Mouse (Mus musculus) embryonic facial prominence, embryonic 10.5 days (tissue): ENCODE results near the gene Adora1. TPM values are rescaled to one million over a fixed set of nuclear protein-coding genes. Genes with fewer than 3 reads are reported as not detected.
A peak's percentile ranks its signal among the peaks of the same experiment; 100 is the strongest.

Experiments used
- DNase-seq: peaks from one replicate; pipeline ENCODE4 v3.0.0-alpha.2; 2017; ENCODE audit warnings: low spot score
- H3K27ac ChIP-seq: fragments of 300-500 bp; sonication (generic); replicated peaks from 2 replicates; pipeline ENCODE4 v1.5.1; 2016; ENCODE audit warnings: mild to moderate bottlenecking
- H3K27me3 ChIP-seq: fragments of 300-500 bp; sonication (generic); replicated peaks from 2 replicates; pipeline ENCODE4 v1.6.1; 2016; ENCODE audit warnings: low read depth, mild to moderate bottlenecking; ENCODE audit not compliant: poor library complexity, severe bottlenecking
- H3K36me3 ChIP-seq: fragments of 300-500 bp; sonication (generic); replicated peaks from 2 replicates; pipeline ENCODE4 v1.6.1; 2016; ENCODE audit warnings: mild to moderate bottlenecking, moderate library complexity
- H3K4me1 ChIP-seq: fragments of 300-500 bp; sonication (generic); 2 replicates; pipeline ENCODE4 v1.6.1; 2016
- H3K4me3 ChIP-seq: fragments of 300-500 bp; sonication (generic); 2 replicates; pipeline ENCODE4 v1.5.1; 2016; ENCODE audit warnings: mild to moderate bottlenecking, moderate library complexity
- H3K9me3 ChIP-seq: fragments of 300-500 bp; sonication (generic); 2 replicates; pipeline ENCODE4 v1.6.1; 2016; ENCODE audit warnings: mild to moderate bottlenecking
- WGBS: fragments of 180-500 bp; shearing (Covaris S2); methylation state at CpG from one replicate; pipeline ENCODE4 v1.1.7; 2016; 5-methylcytosine and 5-hydroxymethylcytosine counted together
- polyA plus RNA-seq: library from polyadenylated mRNA; unstranded; fragments of >200 nt; fragmentation: Nextera tagmentation; extraction: Ambion mirVana; gene quantifications from 2 replicates; pipeline ENCODE4 v1.2.1, GENCODE M21; 2016

The Adora1 gene
- polyA plus RNA-seq, 1 experiment from 2014 or later = 0.65 TPM

DNA sequence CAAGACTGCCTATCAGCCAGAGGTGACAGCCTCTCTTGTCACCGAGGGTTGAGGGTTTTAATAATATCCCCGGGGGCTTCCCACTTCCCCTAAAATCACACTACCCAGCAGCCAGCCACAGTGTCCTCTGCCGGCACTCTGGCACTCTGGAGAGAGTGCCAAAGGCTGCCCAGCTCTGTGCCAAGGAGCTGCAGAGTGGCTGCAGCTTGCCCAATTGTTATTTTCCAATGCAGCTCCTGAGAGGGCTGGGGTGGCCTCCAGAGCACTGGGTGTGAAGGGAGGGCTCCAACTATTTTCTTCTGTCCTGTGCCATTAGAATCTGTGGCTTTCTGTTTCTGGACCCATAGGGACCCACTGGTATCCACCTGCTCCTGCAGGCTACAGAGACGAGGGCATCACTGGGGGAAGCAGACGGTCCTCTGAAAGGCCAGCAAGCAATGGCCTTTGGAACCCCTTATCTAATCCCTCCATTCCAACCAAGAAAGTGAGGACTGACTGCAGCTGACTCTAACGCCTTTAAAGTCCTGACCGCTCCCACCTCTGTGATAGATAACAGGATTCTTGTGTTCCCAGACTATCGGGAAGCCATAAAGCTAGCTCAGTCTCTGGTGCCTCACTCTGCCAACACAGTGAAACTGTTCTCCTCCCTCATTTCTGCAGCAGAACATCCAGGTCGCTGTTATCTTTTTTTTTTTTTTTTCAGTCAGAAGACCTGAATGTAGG, 29.8 kb downstream of the Adora1 start:
- H3K36me3 ChIP-seq = no peaks in the 10 kb centered on the region
- H3K27ac ChIP-seq = no peak overlapping the region
- no peaks in the 10 kb centered on the region for H3K9me3 ChIP-seq
- 63% methylated on average over 9 of the region's 9 CpGs for WGBS
- no peak overlapping the region for H3K4me3 ChIP-seq
- H3K4me1 ChIP-seq = peaks cover 18% of the 10 kb centered on the region
- DNase-seq = no peak
- H3K27me3 ChIP-seq = no peaks in the 10 kb centered on the region

DNA sequence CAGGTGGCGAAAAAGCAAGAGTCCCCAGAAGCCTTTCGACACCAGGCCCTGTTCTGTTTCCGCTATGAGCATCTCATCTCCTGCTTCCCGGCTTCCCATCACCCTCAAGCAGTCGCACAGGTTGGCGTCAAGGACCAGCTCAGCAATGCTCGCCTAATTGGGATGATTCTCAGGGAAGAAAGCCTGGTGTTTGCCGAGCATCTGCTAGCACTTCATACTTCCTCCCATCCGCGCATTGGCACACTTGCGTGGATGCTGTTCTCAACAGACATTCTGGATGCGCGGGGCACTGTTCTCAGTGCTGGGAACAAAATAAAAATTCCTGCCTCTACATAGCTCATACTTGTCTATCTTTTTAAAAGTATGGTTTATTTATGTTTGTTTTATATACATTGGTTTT, 31.0 kb downstream of the Adora1 start:
- Histone ChIP-seq H3K4me3 (no peak overlapping the region), H3K27ac (no peak overlapping the region), H3K9me3 (no peaks in the 10 kb centered on the region), H3K36me3 (no peaks in the 10 kb centered on the region), H3K4me1 (peaks cover 12% of the 10 kb centered on the region), H3K27me3 (no peaks in the 10 kb centered on the region)
- 87% methylated on average over 13 of the region's 13 CpGs for WGBS
- no peak for DNase-seq

DNA sequence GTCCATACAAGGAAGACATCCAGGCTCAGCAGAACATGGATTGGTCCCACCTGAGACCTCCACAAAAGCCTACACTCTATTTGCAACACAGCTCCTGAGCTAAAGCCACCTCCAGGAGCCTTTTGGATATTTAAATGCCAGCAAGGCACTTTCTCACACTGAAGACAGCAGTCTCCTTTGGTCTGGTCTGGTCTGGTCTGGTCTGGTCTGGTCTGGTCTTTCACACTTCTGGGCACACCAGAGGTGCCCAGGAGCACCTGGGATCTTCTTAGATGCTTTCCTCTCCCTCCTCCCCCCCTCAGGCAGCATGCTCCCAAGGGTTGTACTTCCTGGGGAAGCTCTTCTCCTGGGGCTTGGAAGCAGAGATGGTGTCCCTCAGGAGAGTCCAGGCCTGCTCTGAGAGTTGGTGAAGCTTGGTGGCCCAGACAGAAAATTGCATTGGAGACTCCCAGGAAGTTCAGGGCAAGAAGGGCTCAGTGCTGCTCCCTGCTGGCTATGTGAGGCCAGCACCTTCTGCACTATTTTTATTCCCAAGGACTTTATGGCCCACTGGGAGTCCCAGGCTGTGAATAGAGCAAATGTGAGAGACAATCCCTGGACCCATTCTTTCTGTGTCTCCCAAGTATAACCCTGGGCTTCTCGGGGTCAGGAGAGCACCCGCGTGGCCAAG, 33.3 kb downstream of the Adora1 start:
- peaks cover 17% of the 10 kb centered on the region for H3K4me1 ChIP-seq
- H3K27ac ChIP-seq = no peak overlapping the region
- no peak for DNase-seq
- no peaks in the 10 kb centered on the region for H3K27me3 ChIP-seq
- H3K36me3 ChIP-seq = no peaks in the 10 kb centered on the region
- H3K9me3 ChIP-seq = no peaks in the 10 kb centered on the region
- 39% methylated on average over 3 of the region's 3 CpGs for WGBS
- no peak overlapping the region for H3K4me3 ChIP-seq

DNA sequence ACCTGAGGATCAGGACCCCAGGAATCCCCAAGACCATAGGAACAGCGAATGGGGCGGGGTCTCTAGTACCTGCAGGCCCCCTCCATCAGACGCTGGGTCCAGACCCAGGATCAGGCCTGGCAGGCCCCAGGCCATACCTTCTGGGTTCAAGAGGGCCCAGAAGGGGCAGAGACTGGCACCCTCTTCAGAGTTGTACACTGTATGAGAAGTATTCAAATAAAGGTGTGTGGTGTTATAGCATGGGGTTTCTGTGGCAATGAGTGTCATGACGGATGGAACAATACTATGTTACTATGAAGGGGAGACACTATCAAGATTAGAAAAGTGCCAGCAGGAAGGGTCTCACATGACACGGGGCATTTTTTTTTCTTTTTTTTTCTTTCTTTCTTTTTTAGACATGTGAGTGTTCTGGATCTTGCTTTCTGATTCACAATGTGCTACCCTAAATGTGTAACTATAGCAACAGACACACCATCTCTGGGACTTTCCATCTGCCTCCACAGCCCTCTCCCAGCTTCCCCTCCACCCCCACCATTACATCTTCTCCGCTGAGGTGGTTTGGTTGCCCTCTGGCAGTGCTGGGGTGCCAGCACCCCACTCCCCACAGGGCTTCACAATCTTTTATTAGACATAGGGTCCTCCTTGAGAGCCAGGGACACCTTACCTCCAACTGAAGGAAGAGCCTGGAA, 34.1 kb downstream of the Adora1 start:
- Histone ChIP-seq H3K36me3 (no peaks in the 10 kb centered on the region), H3K27me3 (no peaks in the 10 kb centered on the region), H3K4me1 (peaks cover 16% of the 10 kb centered on the region), H3K27ac (no peak overlapping the region), H3K4me3 (no peak overlapping the region), H3K9me3 (no peaks in the 10 kb centered on the region)
- DNase-seq = no peak
- 86% methylated on average over 6 of the region's 6 CpGs for WGBS

DNA sequence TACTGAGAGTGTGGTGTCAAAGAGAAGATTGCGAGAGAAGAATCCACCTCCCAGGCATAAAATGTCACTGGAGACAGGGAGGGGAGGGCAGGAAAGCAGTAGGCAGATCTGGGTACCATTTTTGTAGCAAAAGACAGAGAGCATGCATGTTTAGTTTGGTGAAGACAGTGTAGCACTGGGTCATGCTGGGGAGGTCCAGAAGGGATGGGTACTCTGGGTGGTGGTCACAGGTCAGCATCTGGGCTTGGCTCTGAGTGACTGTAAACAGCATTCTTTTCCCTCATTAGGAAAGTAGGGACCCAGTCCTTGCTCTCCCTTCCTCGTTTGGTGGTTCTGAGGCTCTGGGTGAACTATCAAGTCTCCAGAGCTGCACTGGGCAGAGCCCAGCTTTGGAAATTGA, 34.8 kb downstream of the Adora1 start:
- Histone ChIP-seq H3K4me1 (peaks cover 20% of the 10 kb centered on the region), H3K27ac (no peak overlapping the region), H3K4me3 (no peak overlapping the region), H3K36me3 (no peaks in the 10 kb centered on the region), H3K27me3 (no peaks in the 10 kb centered on the region; the same call in 1 of the 2 replicates), H3K9me3 (no peaks in the 10 kb centered on the region)
- WGBS = 58% methylated on average over 2 of the region's 2 CpGs
- no peak for DNase-seq

DNA sequence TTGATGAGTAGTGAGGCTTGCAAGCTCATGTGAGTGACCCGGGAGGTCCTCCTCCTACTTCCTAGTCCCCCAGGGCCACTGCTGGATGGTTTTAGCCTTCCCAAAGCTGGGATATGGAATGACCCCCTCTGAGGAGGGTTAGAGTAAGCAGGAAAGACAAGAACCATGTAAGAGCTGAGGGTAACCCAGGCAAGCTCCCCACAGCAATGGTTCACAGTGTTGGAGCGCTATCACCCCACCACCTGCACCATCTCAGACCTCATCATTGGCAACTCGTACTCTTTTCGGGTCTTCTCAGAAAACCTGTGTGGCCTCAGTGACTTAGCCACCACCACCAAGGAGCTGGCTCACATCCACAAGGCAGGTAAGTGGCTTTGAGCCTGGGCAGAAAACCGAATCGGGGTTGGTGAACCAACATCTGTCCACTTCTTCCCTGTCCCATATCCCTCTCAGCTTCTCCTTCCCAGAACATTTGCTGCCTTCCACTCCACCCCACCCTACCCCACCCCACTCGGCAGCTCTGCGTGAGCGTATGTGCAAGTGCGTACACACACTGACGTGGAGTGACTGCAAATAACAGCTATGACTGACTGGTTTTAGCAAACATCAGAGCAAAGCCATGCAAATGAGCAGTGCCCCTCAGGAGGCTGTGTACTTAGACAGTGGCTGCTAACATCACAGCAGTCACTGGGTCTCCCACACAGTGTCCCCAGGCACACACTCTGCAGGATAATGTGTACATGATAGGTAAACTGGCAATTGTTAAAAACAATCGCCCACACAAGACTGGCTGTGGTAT, 36.8 kb downstream of the Adora1 start:
- Histone ChIP-seq H3K36me3 (no peaks in the 10 kb centered on the region), H3K9me3 (no peaks in the 10 kb centered on the region), H3K4me3 (no peak overlapping the region), H3K27me3 (no peaks in the 10 kb centered on the region; the same call in 1 of the 2 replicates), H3K27ac (no peak overlapping the region; the same call in 1 of the 2 replicates), H3K4me1 (peaks cover 41% of the 10 kb centered on the region)
- 90% methylated on average over 12 of the region's 12 CpGs for WGBS
- DNase-seq = no peak

DNA sequence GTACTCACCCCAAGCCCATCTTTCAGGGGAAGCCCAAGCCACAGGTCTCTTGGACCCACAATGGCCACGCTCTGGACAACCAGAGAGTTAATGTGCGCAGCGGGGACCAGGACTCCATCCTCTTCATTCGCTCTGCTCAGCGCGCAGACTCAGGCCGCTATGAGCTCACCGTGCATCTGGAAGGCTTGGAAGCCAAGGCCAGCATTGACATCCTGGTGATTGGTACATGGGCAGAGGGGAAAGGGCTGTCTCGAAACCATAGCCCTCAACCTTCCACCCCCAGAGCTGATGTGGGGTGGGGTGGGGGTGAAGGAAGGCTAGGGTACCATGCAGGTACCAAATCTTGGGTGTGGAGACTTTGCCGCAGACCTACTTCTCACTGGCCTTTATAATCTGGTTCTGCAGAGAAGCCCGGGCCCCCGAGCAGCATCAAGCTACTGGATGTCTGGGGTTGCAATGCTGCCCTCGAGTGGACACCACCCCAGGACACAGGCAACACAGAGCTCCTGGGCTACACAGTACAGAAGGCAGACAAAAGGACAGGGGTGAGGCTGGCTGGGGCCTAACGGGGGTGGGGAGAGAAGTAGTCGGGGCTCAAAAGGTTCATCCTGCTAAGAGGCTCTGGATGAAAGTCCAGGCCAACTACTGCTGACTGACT, 37.8 kb downstream of the Adora1 start:
- WGBS = 81% methylated on average over 15 of the region's 15 CpGs
- H3K9me3 ChIP-seq = no peaks in the 10 kb centered on the region
- DNase-seq = no peak
- peaks cover 50% of the 10 kb centered on the region for H3K4me1 ChIP-seq
- H3K27me3 ChIP-seq = no peaks in the 10 kb centered on the region; the same call in 1 of the 2 replicates
- H3K36me3 ChIP-seq = no peaks in the 10 kb centered on the region
- no peak overlapping the region for H3K4me3 ChIP-seq
- no peak overlapping the region for H3K27ac ChIP-seq

DNA sequence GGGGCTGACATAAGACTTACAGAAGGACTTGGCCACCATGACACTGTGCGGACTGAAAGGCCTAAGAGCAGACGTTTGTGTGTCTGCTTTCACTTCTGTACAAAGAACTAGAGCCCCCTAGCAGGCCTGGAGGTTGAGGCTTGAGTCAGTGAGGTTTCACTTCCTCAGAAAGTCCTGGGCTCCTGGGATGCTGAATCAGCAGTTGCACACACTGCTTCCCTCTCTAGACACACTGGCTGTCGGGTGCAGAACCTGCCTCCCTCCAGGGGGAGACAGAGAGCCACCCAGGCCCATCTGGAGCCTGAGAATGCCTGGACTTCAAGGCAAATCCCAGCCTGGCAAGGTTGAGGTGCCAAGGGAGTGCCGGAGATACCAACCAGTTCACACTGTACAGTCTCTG, 38.8 kb downstream of the Adora1 start:
- Histone ChIP-seq H3K27me3 (no peaks in the 10 kb centered on the region; the same call in 1 of the 2 replicates), H3K4me1 (peaks cover 61% of the 10 kb centered on the region), H3K36me3 (no peaks in the 10 kb centered on the region), H3K9me3 (no peaks in the 10 kb centered on the region), H3K4me3 (no peak overlapping the region), H3K27ac (peak overlapping the region; percentile 63)
- WGBS = 71% methylated on average over 4 of the region's 4 CpGs
- no peak for DNase-seq

DNA sequence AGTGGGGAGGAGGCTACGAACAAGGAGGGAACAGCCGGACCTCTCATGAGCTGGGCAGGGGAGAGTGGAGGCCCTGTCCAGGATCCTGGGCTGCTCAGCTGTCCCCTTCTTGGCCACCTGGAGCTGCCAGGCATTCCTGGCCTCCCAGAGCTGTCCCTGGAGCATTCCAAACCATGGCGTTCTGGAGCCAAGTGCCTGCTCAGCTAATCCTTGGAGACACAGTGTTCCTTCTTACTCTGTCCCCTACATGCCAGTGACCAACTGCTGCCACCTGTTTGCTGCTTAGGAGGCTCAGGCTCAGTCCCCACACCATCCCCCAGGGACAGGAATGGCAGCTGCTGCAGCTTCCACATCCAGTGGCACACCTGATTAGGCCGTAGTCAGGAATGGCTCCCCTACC, 39.3 kb downstream of the Adora1 start:
- Histone ChIP-seq H3K27ac (peak overlapping the region; percentile 63), H3K4me1 (peaks cover 62% of the 10 kb centered on the region), H3K36me3 (no peaks in the 10 kb centered on the region), H3K9me3 (no peaks in the 10 kb centered on the region), H3K27me3 (no peaks in the 10 kb centered on the region; the same call in 1 of the 2 replicates), H3K4me3 (no peak overlapping the region)
- 55% methylated on average over 4 of the region's 4 CpGs for WGBS
- DNase-seq = no peak

DNA sequence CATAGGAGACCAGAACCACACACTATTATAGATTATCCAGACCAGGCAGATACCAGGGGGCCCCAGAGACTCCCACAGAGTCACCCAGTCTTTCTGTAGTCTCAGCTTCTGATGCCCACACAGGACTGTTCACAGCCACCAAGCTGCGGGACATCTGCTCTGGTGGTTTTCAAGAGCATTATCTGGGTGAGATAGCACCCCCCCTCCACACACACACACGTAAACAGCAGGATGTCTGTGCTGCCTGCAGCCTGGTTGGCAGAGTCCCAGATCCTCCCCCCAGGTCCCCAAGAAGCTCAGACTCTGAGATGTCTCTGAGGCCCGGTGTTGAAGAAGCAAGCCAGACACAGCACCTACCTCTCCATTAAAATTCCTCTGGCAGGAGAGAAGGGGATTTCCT, 39.7 kb downstream of the Adora1 start:
- no peak for DNase-seq
- WGBS = 60% methylated on average over 3 of the region's 3 CpGs
- Histone ChIP-seq H3K27ac (peak overlapping the region; percentile 63), H3K4me3 (no peak overlapping the region), H3K36me3 (no peaks in the 10 kb centered on the region), H3K27me3 (no peaks in the 10 kb centered on the region; the same call in 1 of the 2 replicates), H3K9me3 (no peaks in the 10 kb centered on the region), H3K4me1 (peaks cover 62% of the 10 kb centered on the region)

DNA sequence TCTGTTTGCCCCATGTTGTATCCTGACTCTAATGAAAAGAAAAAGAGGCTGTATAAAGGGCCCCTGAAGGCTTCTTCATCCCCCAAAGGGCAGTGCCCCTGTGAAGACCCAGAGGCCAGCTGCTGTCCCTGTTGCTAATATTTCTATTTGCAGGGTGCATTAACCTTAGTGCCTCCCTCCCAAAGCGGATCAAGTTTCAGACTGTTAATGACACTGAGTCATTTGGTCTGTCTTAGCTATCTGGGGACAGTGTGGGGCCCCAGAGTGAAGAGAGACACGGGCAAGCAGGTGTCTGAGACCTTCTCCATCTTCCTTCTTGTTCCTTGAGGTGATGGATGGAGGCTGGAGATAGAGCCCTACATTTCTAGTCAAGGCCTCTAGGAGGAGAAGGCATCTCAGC, 40.1 kb downstream of the Adora1 start:
- Histone ChIP-seq H3K36me3 (no peaks in the 10 kb centered on the region), H3K27ac (0 out of 2 replicates have a peak overlapping the region, but pooled peaks have one; percentile 70), H3K4me1 (peaks cover 62% of the 10 kb centered on the region), H3K9me3 (no peaks in the 10 kb centered on the region), H3K27me3 (no peaks in the 10 kb centered on the region; the same call in 1 of the 2 replicates), H3K4me3 (no peak overlapping the region)
- DNase-seq = no peak
- 48% methylated on average over 2 of the region's 2 CpGs for WGBS
